Mouse (Mus musculus) stomach, embryonic 15.5 days (tissue): ENCODE measurements at regions not wholly inside any gene's neighbourhood (a gene's known extent, or its start where the extent isn't known, plus 50 kb on each side); places are given as distances from the start of the nearest gene placed in this dataset.
A peak's percentile ranks its signal among the peaks of the same experiment; 100 is the strongest.

Source experiments
- ATAC-seq: fragments of 200-750 bp; cut with Nextera tagmentation; 2 replicates; pipeline ENCODE4 v1.8.0; 2017; ENCODE audit warnings: low read depth, moderate number of reproducible peaks, moderate TSS enrichment; ENCODE audit not compliant: insufficient read depth, low FRiP score
- H3K27ac ChIP-seq: fragments of 300-500 bp; sonication (generic); 2 replicates; pipeline ENCODE4 v1.5.1; 2015; ENCODE audit warnings: mild to moderate bottlenecking, inconsistent platforms
- H3K27me3 ChIP-seq: fragments of 300-500 bp; sonication (generic); replicated peaks from 2 replicates; pipeline ENCODE4 v1.6.1; 2015; ENCODE audit warnings: inconsistent platforms
- H3K36me3 ChIP-seq: fragments of 300-500 bp; sonication (generic); 2 replicates; pipeline ENCODE4 v1.6.1; 2015; ENCODE audit warnings: inconsistent platforms
- H3K4me1 ChIP-seq: fragments of 300-500 bp; sonication (generic); 2 replicates; pipeline ENCODE4 v1.6.1; 2015; ENCODE audit warnings: inconsistent platforms
- H3K4me2 ChIP-seq: fragments of 300-500 bp; sonication (generic); 2 replicates; pipeline ENCODE4 v1.6.1; 2015; ENCODE audit warnings: mild to moderate bottlenecking, inconsistent platforms
- H3K4me3 ChIP-seq: fragments of 300-500 bp; sonication (generic); replicated peaks from 2 replicates; pipeline ENCODE4 v1.5.1; 2015; ENCODE audit warnings: inconsistent platforms
- H3K9ac ChIP-seq: fragments of 300-500 bp; sonication (generic); 2 replicates; pipeline ENCODE4 v1.6.1; 2015; ENCODE audit warnings: inconsistent platforms
- H3K9me3 ChIP-seq: fragments of 300-500 bp; sonication (generic); 2 replicates; pipeline ENCODE4 v1.6.1; 2016; ENCODE audit warnings: inconsistent platforms
- WGBS: fragments of 180-500 bp; shearing (Covaris S2); methylation state at CpG from one replicate; pipeline ENCODE4 v1.1.7; 2015; 5-methylcytosine and 5-hydroxymethylcytosine counted together

DNA sequence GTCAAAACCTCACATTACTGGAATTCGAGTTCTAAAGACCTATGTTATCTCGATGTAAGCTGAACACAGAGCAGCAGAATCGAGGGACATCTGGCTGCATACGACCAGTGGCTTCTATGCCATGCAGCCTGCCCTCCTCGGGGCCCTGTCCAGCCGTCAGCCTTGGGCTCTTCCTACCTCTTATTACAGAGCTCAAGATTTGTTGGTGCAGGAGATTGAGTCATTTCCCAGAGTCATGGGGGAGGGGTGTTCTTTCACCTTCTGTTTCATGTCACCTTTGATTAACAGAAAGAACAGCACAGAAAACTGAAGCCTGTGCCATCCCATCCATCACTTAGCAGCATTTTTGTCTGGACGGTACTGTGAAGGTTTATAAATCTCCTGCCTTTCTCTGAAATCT lies 52.1 kb downstream of the Sst start:
- H3K4me2 ChIP-seq = no peak overlapping the region
- no peak overlapping the region for H3K9ac ChIP-seq
- H3K27me3 ChIP-seq = no peaks in the 10 kb centered on the region
- no peaks in the 10 kb centered on the region for H3K9me3 ChIP-seq
- H3K36me3 ChIP-seq = no peaks in the 10 kb centered on the region
- 27% methylated on average over 7 of the region's 7 CpGs for WGBS
- no peak overlapping the region for H3K4me3 ChIP-seq
- no peak overlapping the region for H3K27ac ChIP-seq
- 0 out of 2 replicates have a peak, but pooled peaks cover 2% of the 10 kb centered on the region for H3K4me1 ChIP-seq
- no peak for ATAC-seq

DNA sequence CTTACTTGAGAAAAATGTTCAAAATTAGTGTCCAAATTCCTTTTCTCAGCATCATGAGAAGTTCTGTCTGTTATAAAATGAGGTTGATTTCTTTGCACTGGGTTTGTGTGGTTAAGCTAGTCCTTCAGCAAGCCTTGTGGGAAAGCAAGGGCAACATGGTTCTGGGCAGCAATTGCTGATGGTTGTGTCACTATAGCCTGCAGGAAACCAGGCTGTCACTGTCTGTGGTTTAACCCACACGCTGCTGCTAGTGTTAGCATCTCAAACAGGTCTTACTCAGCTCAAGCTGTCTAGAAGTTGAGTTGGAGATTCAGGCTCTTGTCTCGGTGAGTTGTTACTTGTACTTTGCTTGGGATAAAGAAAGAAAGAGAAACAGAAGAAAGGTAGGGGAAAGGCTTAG lies 52.6 kb downstream of the Sst start:
- no peak for ATAC-seq
- H3K36me3 ChIP-seq = no peaks in the 10 kb centered on the region
- no peaks in the 10 kb centered on the region for H3K9me3 ChIP-seq
- no peak overlapping the region for H3K4me3 ChIP-seq
- H3K4me2 ChIP-seq = no peak overlapping the region
- no peaks in the 10 kb centered on the region for H3K27me3 ChIP-seq
- no peak overlapping the region for H3K9ac ChIP-seq
- 62% methylated on average over 2 of the region's 2 CpGs for WGBS
- H3K4me1 ChIP-seq = 0 out of 2 replicates have a peak, but pooled peaks cover 4% of the 10 kb centered on the region
- no peak overlapping the region for H3K27ac ChIP-seq

DNA sequence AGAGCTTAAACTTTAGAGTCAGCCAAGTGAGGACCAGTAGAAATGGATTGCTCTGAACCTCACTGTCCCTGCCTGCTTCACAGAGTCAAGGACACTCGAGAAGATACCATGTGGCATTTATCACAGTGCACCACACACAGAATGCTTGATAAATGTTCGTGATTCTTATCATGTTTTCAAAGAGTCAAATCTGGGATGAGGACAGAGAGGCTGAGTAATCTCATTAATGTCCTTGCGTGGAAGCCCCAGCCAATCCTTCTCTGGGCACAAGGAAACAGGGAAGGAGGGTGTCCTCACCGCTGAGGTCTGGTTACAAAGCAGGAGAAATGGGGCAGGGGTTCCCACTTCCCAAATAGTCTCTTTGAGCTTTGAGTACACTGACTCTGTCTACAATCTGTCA lies 55.8 kb downstream of the Sst start:
- Histone ChIP-seq H3K4me2 (no peak overlapping the region), H3K36me3 (no peaks in the 10 kb centered on the region), H3K9me3 (no peaks in the 10 kb centered on the region), H3K27me3 (no peaks in the 10 kb centered on the region), H3K27ac (no peak overlapping the region), H3K4me3 (no peak overlapping the region), H3K4me1 (0 out of 2 replicates have a peak, but pooled peaks cover 4% of the 10 kb centered on the region), H3K9ac (no peak overlapping the region)
- no peak for ATAC-seq
- 56% methylated on average over 4 of the region's 4 CpGs for WGBS

DNA sequence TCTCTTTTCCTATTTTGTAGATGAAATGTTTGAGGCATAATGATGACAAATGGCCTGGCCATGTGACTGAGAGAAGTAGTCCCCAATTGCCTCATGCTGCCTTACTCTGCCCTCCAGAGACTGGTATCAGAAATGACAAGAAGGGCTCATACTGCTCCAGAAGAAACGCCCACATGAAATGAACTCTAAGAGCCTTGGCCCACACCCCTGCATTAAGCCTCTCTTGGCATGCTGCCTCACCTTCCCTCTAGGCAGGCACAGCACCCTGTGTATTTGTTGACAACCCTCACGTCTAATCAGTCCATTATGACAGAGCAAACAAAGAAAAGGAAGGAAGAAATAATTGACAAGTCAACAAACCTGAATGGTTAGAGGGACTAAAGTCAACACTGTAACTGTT lies 57.2 kb downstream of the Sst start:
- 46% methylated on average over 2 of the region's 2 CpGs for WGBS
- ATAC-seq = peak; percentile 87

DNA sequence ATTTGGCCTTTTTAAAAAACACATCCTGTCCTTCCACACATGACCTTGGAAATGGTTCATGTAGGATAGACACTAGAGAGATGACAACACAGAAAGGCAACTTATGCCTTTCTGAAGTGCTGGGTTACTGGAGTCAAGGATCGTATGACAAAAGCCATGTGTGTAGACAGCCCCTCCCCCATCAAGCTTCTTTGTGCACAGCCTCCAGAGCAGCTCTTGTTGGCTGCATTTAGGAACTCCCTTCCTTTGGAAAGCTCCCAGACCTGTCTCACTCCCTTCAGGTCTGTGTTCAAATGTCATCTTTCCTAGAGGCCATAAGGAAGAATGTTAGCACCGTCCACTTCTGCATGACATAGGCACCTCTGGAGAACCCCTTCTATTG lies 57.7 kb downstream of the Sst start:
- WGBS = 52% methylated on average over 2 of the region's 2 CpGs
- Histone ChIP-seq H3K27ac (no peak overlapping the region), H3K4me1 (0 out of 2 replicates have a peak, but pooled peaks cover 4% of the 10 kb centered on the region), H3K36me3 (no peaks in the 10 kb centered on the region), H3K27me3 (no peaks in the 10 kb centered on the region), H3K4me2 (no peak overlapping the region), H3K4me3 (no peak overlapping the region), H3K9me3 (no peaks in the 10 kb centered on the region), H3K9ac (no peak overlapping the region)
- no peak for ATAC-seq

More for the DNA sequence above, 57.2 kb downstream of the Sst start:
- H3K36me3 ChIP-seq = no peaks in the 10 kb centered on the region
- no peak overlapping the region for H3K27ac ChIP-seq
- H3K4me1 ChIP-seq = 0 out of 2 replicates have a peak, but pooled peaks cover 4% of the 10 kb centered on the region
- H3K27me3 ChIP-seq = no peaks in the 10 kb centered on the region
- H3K9me3 ChIP-seq = no peaks in the 10 kb centered on the region
- H3K4me2 ChIP-seq = no peak overlapping the region
- H3K4me3 ChIP-seq = no peak overlapping the region
- H3K9ac ChIP-seq = no peak overlapping the region

DNA sequence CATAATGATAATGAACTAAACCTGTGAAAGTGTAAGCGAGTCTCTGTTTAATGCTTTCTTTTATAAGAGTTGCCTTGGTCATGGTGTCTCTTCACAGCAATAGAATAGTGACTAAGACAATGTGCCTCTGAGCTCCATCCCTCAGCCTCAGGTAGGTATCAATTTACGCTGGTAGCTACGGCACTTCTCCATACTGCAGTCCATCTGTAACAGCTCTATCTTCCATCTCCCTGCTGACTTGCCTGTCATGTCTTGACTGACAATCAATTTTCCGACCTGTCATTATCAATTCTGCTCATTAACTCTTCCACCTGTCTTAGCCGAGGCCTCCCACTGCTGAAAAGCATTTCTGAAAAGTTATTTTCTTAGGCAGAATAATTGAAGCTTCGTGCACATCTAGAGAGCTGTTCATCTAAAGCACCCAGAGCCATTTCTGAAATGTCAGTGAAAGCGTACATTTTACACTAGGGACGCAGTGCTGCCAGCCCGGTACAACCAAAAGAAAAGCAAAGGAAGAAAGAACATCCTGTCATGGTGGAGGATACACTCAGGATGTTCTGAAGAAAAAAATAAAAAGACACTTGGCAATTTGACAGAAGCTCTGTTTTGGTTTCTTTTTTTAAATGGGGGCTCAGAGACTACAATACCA lies 58.2 kb downstream of the Sst start:
- H3K27me3 ChIP-seq = no peaks in the 10 kb centered on the region
- no peak overlapping the region for H3K4me2 ChIP-seq
- H3K36me3 ChIP-seq = no peaks in the 10 kb centered on the region
- no peak overlapping the region for H3K4me3 ChIP-seq
- 74% methylated on average over 9 of the region's 9 CpGs for WGBS
- H3K4me1 ChIP-seq = 0 out of 2 replicates have a peak, but pooled peaks cover 4% of the 10 kb centered on the region
- no peaks in the 10 kb centered on the region for H3K9me3 ChIP-seq
- ATAC-seq = no peak
- H3K27ac ChIP-seq = no peak overlapping the region
- no peak overlapping the region for H3K9ac ChIP-seq

DNA sequence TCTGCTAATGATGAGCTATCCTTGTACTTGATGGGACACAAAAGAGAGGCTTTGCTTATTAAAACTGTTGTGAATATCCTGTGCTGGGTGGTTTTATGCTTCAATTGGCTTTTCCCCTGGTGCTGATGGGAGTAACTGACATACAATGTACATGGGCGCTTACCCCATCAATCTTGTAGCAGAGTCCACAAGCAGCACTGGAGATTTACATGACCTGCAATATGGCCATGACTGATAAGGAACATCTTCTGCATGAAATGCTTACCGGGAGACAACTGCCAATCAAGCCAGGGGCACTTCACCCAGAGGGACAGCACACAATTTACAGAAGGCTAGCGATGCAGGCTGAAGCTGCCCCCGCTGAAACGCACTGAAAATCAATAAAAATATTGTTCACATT lies 65.1 kb downstream of the Sst start:
- Histone ChIP-seq H3K4me1 (no peaks in the 10 kb centered on the region), H3K4me2 (no peak overlapping the region), H3K9ac (no peak overlapping the region), H3K27me3 (no peaks in the 10 kb centered on the region), H3K9me3 (no peaks in the 10 kb centered on the region), H3K36me3 (no peaks in the 10 kb centered on the region), H3K4me3 (no peak overlapping the region), H3K27ac (no peak overlapping the region)
- ATAC-seq = no peak
- 85% methylated on average over 5 of the region's 5 CpGs for WGBS

DNA sequence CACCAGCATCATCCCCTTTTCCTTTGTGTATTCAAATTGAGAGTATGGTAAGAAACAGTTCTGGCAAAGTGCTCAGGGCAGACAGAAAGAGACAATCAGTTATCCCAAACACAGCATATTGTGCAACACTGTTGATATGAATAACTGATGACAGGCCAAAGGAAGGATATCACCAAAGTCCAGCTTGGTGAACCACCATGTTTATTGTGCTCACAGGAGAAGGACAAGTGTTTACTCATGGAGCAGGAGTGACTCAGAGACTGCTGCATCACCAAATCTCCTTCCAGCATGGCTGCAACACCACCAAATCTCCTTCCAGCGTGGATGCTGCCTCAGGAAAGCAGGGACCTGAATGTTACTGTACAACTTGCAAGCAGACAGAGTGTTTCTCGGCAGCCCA lies 105.5 kb downstream of the Sst start:
- no peak for ATAC-seq
- 85% methylated on average over 2 of the region's 2 CpGs for WGBS
- no peaks in the 10 kb centered on the region for H3K9me3 ChIP-seq

DNA sequence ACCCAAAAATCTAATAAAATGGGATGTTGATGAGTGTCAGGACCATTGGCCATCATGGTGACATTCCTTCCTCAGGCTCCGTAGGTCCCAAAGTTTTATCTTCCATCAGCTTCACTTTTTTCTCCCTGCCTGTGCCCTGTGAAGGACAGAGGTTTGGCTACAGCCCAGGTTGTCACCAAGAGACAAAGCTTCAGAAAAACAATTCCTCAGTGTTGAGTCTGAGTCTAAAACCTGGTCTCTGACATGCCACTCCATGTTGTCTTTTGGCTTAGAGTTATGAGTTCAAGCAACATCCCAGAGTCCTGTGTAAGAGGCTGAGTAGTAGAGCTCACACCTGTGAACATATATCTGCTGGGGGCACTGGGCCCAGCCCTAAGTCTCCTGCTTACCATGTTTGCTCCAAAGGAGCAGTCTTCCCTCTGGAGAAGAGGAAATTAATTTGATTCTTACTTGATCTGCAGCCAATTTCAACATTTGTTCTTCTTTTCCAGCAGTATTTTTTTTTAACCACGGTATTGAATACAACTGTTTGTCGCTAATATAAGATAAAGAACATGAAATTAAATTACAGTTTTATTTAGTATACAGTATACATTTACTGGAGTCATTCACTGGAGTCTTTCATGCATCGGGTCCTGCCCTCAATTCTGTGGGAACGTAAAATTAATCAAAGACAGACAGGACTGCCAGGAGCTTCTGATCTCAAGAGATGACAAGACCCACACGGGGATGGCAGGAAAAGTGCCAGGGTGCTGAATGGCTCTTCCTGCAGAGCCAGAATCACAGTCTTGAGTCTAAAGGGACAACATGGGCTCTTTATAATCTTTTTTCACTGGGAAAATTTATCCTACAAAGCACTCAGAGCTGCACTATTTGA lies 106.5 kb downstream of the Sst start:
- no peaks in the 10 kb centered on the region for H3K36me3 ChIP-seq
- H3K27me3 ChIP-seq = no peaks in the 10 kb centered on the region
- no peak overlapping the region for H3K9ac ChIP-seq
- no peak overlapping the region for H3K27ac ChIP-seq
- no peak overlapping the region for H3K4me2 ChIP-seq
- H3K9me3 ChIP-seq = no peaks in the 10 kb centered on the region
- 42% methylated on average over 6 of the region's 6 CpGs for WGBS
- no peak overlapping the region for H3K4me3 ChIP-seq
- ATAC-seq = no peak
- peaks cover 4% of the 10 kb centered on the region; the same call in 1 of the 2 replicates for H3K4me1 ChIP-seq

More for the DNA sequence above, 105.5 kb downstream of the Sst start:
- H3K36me3 ChIP-seq = no peaks in the 10 kb centered on the region
- no peaks in the 10 kb centered on the region for H3K27me3 ChIP-seq
- H3K9ac ChIP-seq = no peak overlapping the region
- no peak overlapping the region for H3K27ac ChIP-seq
- no peak overlapping the region for H3K4me3 ChIP-seq
- no peak overlapping the region for H3K4me2 ChIP-seq
- H3K4me1 ChIP-seq = peaks cover 4% of the 10 kb centered on the region; the same call in 1 of the 2 replicates

DNA sequence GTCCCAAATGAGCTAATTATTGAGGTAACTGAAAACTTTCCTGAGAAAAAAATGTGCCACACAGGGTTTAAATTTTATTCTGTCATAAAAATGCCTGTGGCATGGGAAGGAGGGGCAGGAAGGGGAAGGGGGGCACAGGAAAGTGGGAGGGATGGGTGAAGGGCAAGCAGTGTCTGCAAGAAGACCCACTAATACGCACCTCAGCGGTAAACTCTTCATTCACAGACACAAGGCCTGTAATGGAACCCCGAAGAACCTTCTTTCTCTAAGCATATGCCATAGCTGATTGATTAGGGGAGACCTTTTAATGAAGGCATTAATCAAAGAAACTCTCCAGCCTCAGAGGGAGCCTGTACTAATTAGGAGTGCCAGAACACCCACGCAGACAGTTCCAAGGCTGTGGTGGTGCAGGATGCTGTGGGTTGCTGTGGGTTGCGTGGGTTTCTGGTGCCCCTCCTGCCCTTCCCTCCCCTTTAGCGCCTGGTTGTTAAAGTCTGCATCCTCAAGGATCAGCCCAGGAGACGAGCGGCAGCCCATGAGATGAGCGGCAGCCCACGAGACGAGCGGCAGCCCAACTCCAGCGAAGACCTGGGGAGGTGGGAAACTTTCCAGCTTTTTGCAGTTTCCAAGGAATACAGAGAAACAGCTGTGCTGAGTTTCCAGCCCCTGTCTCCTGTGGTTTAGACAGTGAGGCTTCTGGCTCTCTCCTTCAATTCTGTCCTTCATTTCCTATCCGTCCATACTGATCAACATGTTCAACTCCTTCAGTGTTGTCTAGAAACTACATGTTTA lies 110.1 kb downstream of the Sst start:
- no peaks in the 10 kb centered on the region for H3K4me1 ChIP-seq
- H3K27ac ChIP-seq = no peak overlapping the region
- no peaks in the 10 kb centered on the region for H3K9me3 ChIP-seq
- no peaks in the 10 kb centered on the region for H3K27me3 ChIP-seq
- no peak overlapping the region for H3K4me3 ChIP-seq
- no peak for ATAC-seq
- WGBS = 28% methylated on average over 14 of the region's 14 CpGs
- no peak overlapping the region for H3K4me2 ChIP-seq
- H3K9ac ChIP-seq = no peak overlapping the region
- H3K36me3 ChIP-seq = no peaks in the 10 kb centered on the region

DNA sequence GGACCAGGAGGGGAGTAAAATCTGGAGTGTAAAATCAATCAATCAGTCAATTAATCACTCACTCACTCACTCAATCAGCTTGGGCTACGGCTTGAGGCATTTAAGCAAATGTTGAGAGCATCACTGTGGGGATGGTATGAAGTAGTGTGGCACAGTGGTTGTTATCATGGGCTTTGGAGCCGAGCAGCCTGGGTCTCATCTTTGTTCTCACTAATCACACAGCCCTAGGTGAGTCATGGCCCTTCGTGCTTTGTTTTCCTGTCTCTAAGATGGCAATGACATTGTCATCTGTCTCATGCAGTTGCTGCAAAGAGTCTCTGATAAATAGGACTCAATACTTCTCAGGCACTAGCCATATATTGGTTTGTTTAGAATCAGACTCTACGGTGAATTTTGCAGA lies 112.9 kb downstream of the Sst start:
- ATAC-seq = no peak
- Histone ChIP-seq H3K9ac (no peak overlapping the region), H3K27me3 (no peaks in the 10 kb centered on the region), H3K9me3 (no peaks in the 10 kb centered on the region), H3K36me3 (no peaks in the 10 kb centered on the region), H3K4me3 (no peak overlapping the region), H3K27ac (no peak overlapping the region), H3K4me1 (no peaks in the 10 kb centered on the region), H3K4me2 (no peak overlapping the region)
- WGBS = 56% methylated on average over 4 of the region's 4 CpGs

DNA sequence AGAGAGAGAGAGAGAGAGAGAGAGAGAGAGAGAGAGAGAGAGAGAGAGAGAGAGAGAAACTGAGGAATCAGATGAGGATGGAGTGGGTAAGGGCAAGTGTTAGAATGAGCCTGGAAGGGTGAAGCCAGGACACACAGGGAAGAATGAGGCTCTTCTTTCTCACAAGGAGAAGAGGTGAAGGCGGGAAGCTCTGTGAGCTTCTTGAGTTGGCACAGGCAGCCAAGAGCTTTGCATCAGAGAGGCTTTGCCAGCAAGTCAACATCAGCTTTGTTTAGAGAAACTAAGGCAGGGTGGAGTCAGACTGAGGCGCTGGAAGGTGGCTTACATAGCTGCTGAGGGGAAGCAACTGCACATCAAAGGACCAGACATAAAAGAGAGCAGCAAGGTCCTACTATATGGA lies 113.7 kb downstream of the Sst start:
- 39% methylated on average over 2 of the region's 2 CpGs for WGBS
- no peaks in the 10 kb centered on the region for H3K36me3 ChIP-seq
- no peak overlapping the region for H3K9ac ChIP-seq
- no peaks in the 10 kb centered on the region for H3K9me3 ChIP-seq
- H3K4me1 ChIP-seq = no peaks in the 10 kb centered on the region
- H3K4me3 ChIP-seq = no peak overlapping the region
- ATAC-seq = no peak
- no peaks in the 10 kb centered on the region for H3K27me3 ChIP-seq
- H3K27ac ChIP-seq = no peak overlapping the region
- H3K4me2 ChIP-seq = no peak overlapping the region
